Mouse (Mus musculus): ENCODE results near the gene Mxd1. TPM values are rescaled to one million over a fixed set of nuclear protein-coding genes. Genes with fewer than 3 reads are reported as not detected.

Gene Mxd1
- total RNA-seq, 1 experiment, result 4.0 TPM

GRCm38 (mm10) chr6:86646143-86646542, 22.8 kb downstream of the Mxd1 start:
- H3K4me1 ChIP-seq (ENCODE audit: control insufficient read depth in 2 of 2, insufficient read depth in 2 of 2, low read length in 2 of 2, poor library complexity in 1 of 2), result peaks cover 2% of the 10 kb centered on the region in 2 experiments; a peak in 1 of 4 replicates
- H3K36me3 ChIP-seq (ENCODE audit: control insufficient read depth, insufficient read depth, low read length, poor library complexity, severe bottlenecking), result peaks cover 4% of the 10 kb centered on the region; the same call in 1 of the 2 replicates
- in situ Hi-C loops (cut with MboI; ENCODE audit: low sequenced_read_pairs in 2 of 2, unreplicated experiment in 2 of 2), result no loop called here
- TF ChIP-seq MAFK (IDR thresholded peaks at IDR 0.05; ENCODE audit: insufficient read depth, low read depth, low read length) (no peak), CHD2 (IDR thresholded peaks at IDR 0.05; ENCODE audit: low read depth, low read length) (no peak), ZC3H11A (IDR thresholded peaks at IDR 0.05; ENCODE audit: borderline replicate concordance, low read depth, low read length) (no peak), ZNF384 (IDR thresholded peaks at IDR 0.05; ENCODE audit: low read depth, low read length) (no peak), HCFC1 (IDR thresholded peaks at IDR 0.05; ENCODE audit: borderline replicate concordance, insufficient read depth, low read length) (no peak)
- no peaks in the 10 kb centered on the region for H3K9me3 ChIP-seq (ENCODE audit: control insufficient read depth, insufficient read depth, low read depth, low read length)
- no peak overlapping the region for H3K27ac ChIP-seq (ENCODE audit: insufficient read depth, low read depth, low read length, poor library complexity, severe bottlenecking)
- no peak overlapping the region for H3K9ac ChIP-seq (ENCODE audit: insufficient read depth, low read depth, low read length, poor library complexity, severe bottlenecking)
- DNase-seq (ENCODE audit: low read depth, low spot score), result no peak
- no peak overlapping the region for H3K4me3 ChIP-seq (ENCODE audit: insufficient read depth in 1 of 2, low read depth in 1 of 2, low read length in 2 of 2, poor library complexity in 1 of 2, severe bottlenecking in 1 of 2)

GRCm38 (mm10) chr6:86645551-86645950, 23.4 kb downstream of the Mxd1 start:
- peaks cover 2% of the 10 kb centered on the region; the same call in 1 of the 2 replicates for H3K36me3 ChIP-seq (ENCODE audit: control insufficient read depth, insufficient read depth, low read length, poor library complexity, severe bottlenecking)
- peaks cover 2% of the 10 kb centered on the region in 2 experiments; a peak in 1 of 4 replicates for H3K4me1 ChIP-seq (ENCODE audit: control insufficient read depth in 2 of 2, insufficient read depth in 2 of 2, low read length in 2 of 2, poor library complexity in 1 of 2)
- no peak for TF ChIP-seq ZC3H11A (IDR thresholded peaks at IDR 0.05; ENCODE audit: borderline replicate concordance, low read depth, low read length)
- TF ChIP-seq HCFC1 (IDR thresholded peaks at IDR 0.05; ENCODE audit: borderline replicate concordance, insufficient read depth, low read length), result no peak
- no peak for TF ChIP-seq CHD2 (IDR thresholded peaks at IDR 0.05; ENCODE audit: low read depth, low read length)
- no peak for TF ChIP-seq ZNF384 (IDR thresholded peaks at IDR 0.05; ENCODE audit: low read depth, low read length)
- TF ChIP-seq MAFK (IDR thresholded peaks at IDR 0.05; ENCODE audit: insufficient read depth, low read depth, low read length), result no peak
- in situ Hi-C loops (cut with MboI; ENCODE audit: low sequenced_read_pairs in 2 of 2, unreplicated experiment in 2 of 2), result no loop called here
- no peak overlapping the region for H3K9ac ChIP-seq (ENCODE audit: insufficient read depth, low read depth, low read length, poor library complexity, severe bottlenecking)
- H3K27ac ChIP-seq (ENCODE audit: insufficient read depth, low read depth, low read length, poor library complexity, severe bottlenecking), result no peak overlapping the region
- H3K4me3 ChIP-seq (ENCODE audit: insufficient read depth in 1 of 2, low read depth in 1 of 2, low read length in 2 of 2, poor library complexity in 1 of 2, severe bottlenecking in 1 of 2), result no peak overlapping the region
- DNase-seq (ENCODE audit: low read depth, low spot score), result no peak
- H3K9me3 ChIP-seq (ENCODE audit: control insufficient read depth, insufficient read depth, low read depth, low read length), result no peaks in the 10 kb centered on the region

GRCm38 (mm10) chr6:86644775-86645400, 24.1 kb downstream of the Mxd1 start:
- Histone ChIP-seq H3K36me3 (ENCODE audit: control insufficient read depth, insufficient read depth, low read length, poor library complexity, severe bottlenecking) (0 out of 2 replicates have a peak, but pooled peaks cover 2% of the 10 kb centered on the region), H3K4me1 (ENCODE audit: control insufficient read depth in 2 of 2, insufficient read depth in 2 of 2, low read length in 2 of 2, poor library complexity in 1 of 2) (peaks cover 2% of the 10 kb centered on the region in 2 experiments; a peak in 1 of 4 replicates), H3K27ac (ENCODE audit: insufficient read depth, low read depth, low read length, poor library complexity, severe bottlenecking) (no peak overlapping the region), H3K9ac (ENCODE audit: insufficient read depth, low read depth, low read length, poor library complexity, severe bottlenecking) (no peak overlapping the region), H3K4me3 (ENCODE audit: insufficient read depth in 1 of 2, low read depth in 1 of 2, low read length in 2 of 2, poor library complexity in 1 of 2, severe bottlenecking in 1 of 2) (no peak overlapping the region), H3K9me3 (ENCODE audit: control insufficient read depth, insufficient read depth, low read depth, low read length) (no peaks in the 10 kb centered on the region)
- in situ Hi-C loops (cut with MboI; ENCODE audit: low sequenced_read_pairs in 2 of 2, unreplicated experiment in 2 of 2), result no loop called here
- TF ChIP-seq ZC3H11A (IDR thresholded peaks at IDR 0.05; ENCODE audit: borderline replicate concordance, low read depth, low read length) (no peak), CHD2 (IDR thresholded peaks at IDR 0.05; ENCODE audit: low read depth, low read length) (no peak), HCFC1 (IDR thresholded peaks at IDR 0.05; ENCODE audit: borderline replicate concordance, insufficient read depth, low read length) (no peak), MAFK (IDR thresholded peaks at IDR 0.05; ENCODE audit: insufficient read depth, low read depth, low read length) (no peak), ZNF384 (IDR thresholded peaks at IDR 0.05; ENCODE audit: low read depth, low read length) (no peak)
- no peak for DNase-seq (ENCODE audit: low read depth, low spot score)

- no peak for DNase-seq (ENCODE audit: low read depth, low spot score)
- H3K27ac ChIP-seq (ENCODE audit: insufficient read depth, low read depth, low read length, poor library complexity, severe bottlenecking), result no peak overlapping the region
- in situ Hi-C loops (cut with MboI; ENCODE audit: low sequenced_read_pairs in 2 of 2, unreplicated experiment in 2 of 2), result no loop called here
- no peak overlapping the region for H3K4me3 ChIP-seq (ENCODE audit: insufficient read depth in 1 of 2, low read depth in 1 of 2, low read length in 2 of 2, poor library complexity in 1 of 2, severe bottlenecking in 1 of 2)
- no peaks in the 10 kb centered on the region for H3K36me3 ChIP-seq (ENCODE audit: control insufficient read depth, insufficient read depth, low read length, poor library complexity, severe bottlenecking)
- H3K4me1 ChIP-seq (ENCODE audit: control insufficient read depth in 2 of 2, insufficient read depth in 2 of 2, low read length in 2 of 2, poor library complexity in 1 of 2), result peaks cover 2 to 4% of the 10 kb centered on the region in 2 experiments; a peak in 1 of 4 replicates
- no peak overlapping the region for H3K9ac ChIP-seq (ENCODE audit: insufficient read depth, low read depth, low read length, poor library complexity, severe bottlenecking)
- TF ChIP-seq MAFK (IDR thresholded peaks at IDR 0.05; ENCODE audit: insufficient read depth, low read depth, low read length) (no peak), ZC3H11A (IDR thresholded peaks at IDR 0.05; ENCODE audit: borderline replicate concordance, low read depth, low read length) (no peak), ZNF384 (IDR thresholded peaks at IDR 0.05; ENCODE audit: low read depth, low read length) (no peak), HCFC1 (IDR thresholded peaks at IDR 0.05; ENCODE audit: borderline replicate concordance, insufficient read depth, low read length) (no peak), CHD2 (IDR thresholded peaks at IDR 0.05; ENCODE audit: low read depth, low read length) (no peak)
- H3K9me3 ChIP-seq (ENCODE audit: control insufficient read depth, insufficient read depth, low read depth, low read length), result no peaks in the 10 kb centered on the region
Observed at GRCm38 (mm10) chr6:86641716-86642115, 27.2 kb downstream of the Mxd1 start.
